Mouse (Mus musculus) left cerebral cortex, postnatal 14 days (tissue): ENCODE measurements around the gene Wipi2. TPM values are rescaled to one million over a fixed set of nuclear protein-coding genes. Genes with fewer than 3 reads are reported as not detected.

ENCODE experiments used
- DNase-seq, 2 experiments: peaks; one replicate each; pipeline ENCODE4 v3.0.0; 2021 to 2022; ENCODE audit warnings: low spot score in 2 of 2, mixed read lengths in 1 of 2
- intact Hi-C: fragments of 180-260 bp; cut with DNase I; formaldehyde crosslinking; loops from one replicate; pipeline ENCODE4 v1.15.1; 2025
- total RNA-seq, 2 experiments: library from RNA; stranded (reverse); gene quantifications; 2 replicates each; pipeline ENCODE4 v1.2.3; 2021

Gene Wipi2
- total RNA-seq, 2 experiments from 2014 or later = 89.6 to 91.7 TPM

GRCm38 (mm10) chr5:142712373-142712772 is 84.9 kb downstream of the Wipi2 start:
- intact Hi-C loops = loop anchor here (10.0 kb wide), 1 partner anchor 208 kb away; no protein-coding TSS in a partner anchor
- no peak for DNase-seq

GRCm38 (mm10) chr5:142713966-142714365 is 86.5 kb downstream of the Wipi2 start:
- intact Hi-C loops = loop anchor here (10.0 kb wide), 1 partner anchor 209 kb away; no protein-coding TSS in a partner anchor
- DNase-seq = no peak

GRCm38 (mm10) chr5:142715059-142715458 is 87.6 kb downstream of the Wipi2 start:
- intact Hi-C loops = loop anchor here (5.0 to 10.0 kb wide), 4 partner anchors 88 to 210 kb away; partner anchors contain the start of gene Wipi2
- no peak for DNase-seq

GRCm38 (mm10) chr5:142716056-142716455 is 88.6 kb downstream of the Wipi2 start:
- intact Hi-C loops = loop anchor here (2.0 to 10.0 kb wide), 5 partner anchors 45 to 211 kb away; partner anchors contain the start of gene Wipi2
- no peak for DNase-seq

- intact Hi-C loops = loop anchor here (5.0 to 10.0 kb wide), 4 partner anchors 91 to 213 kb away; partner anchors contain the start of gene Wipi2
- peak; percentile 82 to 91 for DNase-seq
These were observed 90.5 kb downstream of the Wipi2 start for GRCm38 (mm10) chr5:142718037-142718436.

GRCm38 (mm10) chr5:142718486-142718885 is 91.0 kb downstream of the Wipi2 start:
- no peak for DNase-seq
- intact Hi-C loops = loop anchor here (5.0 to 10.0 kb wide), 4 partner anchors 91 to 214 kb away; partner anchors contain the start of gene Wipi2

GRCm38 (mm10) chr5:142719897-142720296 is 92.4 kb downstream of the Wipi2 start:
- intact Hi-C loops = loop anchor here (5.0 to 10.0 kb wide), 5 partner anchors 93 to 235 kb away; partner anchors contain the start of gene Wipi2
- no peak for DNase-seq

Other genes starting within 250 kb of the Wipi2 start
- 10 to 100 TPM; 40.6 to 43.4 TPM for gene Foxk1, start 226.2 kb upstream of the Wipi2 start, total RNA-seq
- 10 to 100 TPM; 18.6 to 21.0 TPM for gene Ap5z1, start 163.8 kb upstream of the Wipi2 start, total RNA-seq
- 1 to 10 TPM in 1 of 2 experiments, under 1 TPM in 1; 0.85 to 1.1 TPM for gene Papolb, start 97.6 kb upstream of the Wipi2 start, total RNA-seq
- gene Radil, start 76.6 kb upstream of the Wipi2 start, total RNA-seq = 10 to 100 TPM; 19.2 to 21.2 TPM
- gene Mmd2, start 18.9 kb upstream of the Wipi2 start, total RNA-seq = 100 to 1,000 TPM; 126 to 127 TPM
- 10 to 100 TPM; 36.9 to 46.7 TPM for gene Slc29a4, start 64.8 kb downstream of the Wipi2 start, total RNA-seq
- gene Tnrc18, start 190.0 kb downstream of the Wipi2 start, total RNA-seq = 100 to 1,000 TPM; 136 to 162 TPM